Mouse (Mus musculus) megakaryocyte progenitor cell, adult 5-6 weeks (primary cell): ENCODE measurements around the gene Rcor2. TPM values are rescaled to one million over a fixed set of nuclear protein-coding genes. Genes with fewer than 3 reads are reported as not detected.

Experiments used
- ATAC-seq: replicated peaks from 2 replicates; pipeline ENCODE4 v1.8.0; 2016; ENCODE audit warnings: mild to moderate bottlenecking, moderate TSS enrichment, inconsistent platforms; ENCODE audit not compliant: poor library complexity
- total RNA-seq, 2 experiments: library from RNA; stranded (forward) in 1 of 2; stranded (reverse) in 1 of 2; fragments of 157-497, 149-512 nt in 1 of 2; fragments of 200-1000 nt in 1 of 2; gene quantifications; 2 replicates each; pipeline versions ENCODE4 v1.2.3 to v1.2.4; 2015 to 2017

The Rcor2 gene
- total RNA-seq, 2 experiments from 2014 or later = 0.99 to 1.2 TPM

DNA sequence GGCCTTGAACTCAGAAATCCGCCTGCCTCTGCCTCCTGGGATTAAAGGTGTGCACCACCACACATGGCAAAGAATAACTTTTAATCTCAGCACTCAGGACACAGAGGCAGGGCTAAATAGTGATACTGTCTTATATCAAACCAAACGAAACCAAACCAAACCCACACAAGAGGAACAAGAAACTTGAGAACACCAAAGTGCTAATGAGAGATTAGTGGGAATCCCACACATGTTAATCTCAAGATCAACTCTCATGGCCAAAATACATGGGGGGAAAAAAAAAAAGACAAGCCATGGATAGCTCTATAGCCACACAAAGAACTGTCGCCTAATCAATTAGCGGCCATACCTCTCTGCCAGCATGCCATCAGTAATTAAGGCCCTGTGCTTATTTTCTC lies 48.5 kb downstream of the Rcor2 start:
- ATAC-seq = peak; percentile 40

DNA sequence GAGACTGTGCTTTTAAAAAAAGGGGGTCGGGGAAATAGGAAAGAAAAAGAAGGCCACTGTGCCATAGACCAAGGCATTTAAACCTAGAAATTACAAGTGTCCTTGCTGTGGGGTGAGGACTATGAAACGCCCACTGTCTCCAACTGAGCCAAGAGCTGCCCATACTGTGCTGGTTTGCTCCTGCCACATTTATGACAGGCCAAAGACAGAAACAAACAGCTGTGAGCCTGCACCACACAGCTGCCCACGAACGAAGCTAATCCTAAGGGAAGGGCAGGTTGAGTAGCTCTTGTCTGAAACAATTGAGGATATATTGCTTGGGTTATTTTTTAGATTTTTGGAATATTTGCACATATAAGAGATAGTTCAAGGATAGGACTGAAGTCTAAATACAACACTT lies 49.7 kb downstream of the Rcor2 start:
- no peak for ATAC-seq

DNA sequence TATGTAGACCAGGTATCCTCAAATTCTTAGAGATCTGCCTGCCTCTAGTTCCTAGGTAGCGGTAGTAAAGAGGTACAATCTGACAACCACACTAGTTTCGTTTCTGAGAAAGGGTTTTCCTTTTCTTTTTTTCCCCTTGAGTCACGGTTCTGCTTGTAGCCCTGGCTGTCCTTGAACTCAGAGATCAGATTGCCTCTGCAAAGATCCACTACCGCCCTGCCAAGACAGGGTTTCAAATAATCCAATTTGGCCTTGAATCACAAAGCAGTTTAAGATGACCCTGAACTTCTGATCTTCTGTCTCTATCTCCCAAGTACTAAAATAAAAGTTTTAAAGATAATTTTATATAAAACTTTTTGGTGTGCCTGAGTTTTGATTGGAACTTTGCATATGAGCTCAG lies 50.6 kb downstream of the Rcor2 start:
- ATAC-seq = no peak

DNA sequence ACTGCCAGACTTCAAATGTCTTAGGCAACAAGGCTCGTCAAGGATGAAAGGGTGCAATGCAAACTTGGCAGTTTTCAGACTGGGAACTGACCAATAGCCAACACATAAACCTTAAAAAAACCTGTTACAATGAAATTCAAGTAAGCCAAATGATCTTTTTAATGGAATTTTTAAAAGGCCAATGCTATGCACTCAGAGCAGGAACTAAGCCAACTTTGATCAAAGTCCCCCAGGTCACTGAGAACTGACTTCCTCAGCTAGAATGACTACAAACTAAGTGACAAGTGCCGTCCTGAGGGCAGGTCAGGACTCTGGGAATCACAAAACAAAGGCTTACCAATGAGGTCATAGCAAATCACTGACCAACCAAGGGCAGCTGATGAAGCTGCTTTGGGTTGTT lies 53.1 kb downstream of the Rcor2 start:
- ATAC-seq = no peak

DNA sequence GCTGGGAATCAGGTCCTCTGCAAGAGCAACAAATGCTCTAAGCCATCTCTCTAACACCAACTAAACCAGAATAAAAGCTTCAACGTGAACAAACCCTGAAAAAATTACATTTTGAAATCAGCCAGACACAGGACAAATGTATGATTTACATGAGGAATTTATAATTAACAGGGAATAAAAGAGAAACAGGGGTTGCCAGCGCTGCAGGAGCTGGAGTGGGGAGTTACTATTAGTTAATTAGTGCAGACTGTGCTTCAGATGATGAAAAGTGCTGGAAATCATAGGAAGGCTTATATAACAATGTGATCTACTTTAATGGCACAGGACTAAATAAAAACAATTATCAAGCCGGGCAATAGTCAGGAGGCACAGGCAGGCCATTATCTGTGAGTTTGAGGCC lies 54.3 kb downstream of the Rcor2 start:
- ATAC-seq = no peak

Other genes starting within 250 kb of the Rcor2 start
- gene Fermt3, start 247.9 kb upstream of the Rcor2 start, total RNA-seq (2015) = 63.8 and 78.7 TPM in 2 replicates
- gene Fermt3, start 247.9 kb upstream of the Rcor2 start, total RNA-seq (2017) = 216 and 225 TPM in 2 replicates
- 197 and 204 TPM in 2 replicates for gene Stip1, start 227.4 kb upstream of the Rcor2 start, total RNA-seq (2015)
- 244 and 250 TPM in 2 replicates for gene Stip1, start 227.4 kb upstream of the Rcor2 start, total RNA-seq (2017)
- 12.7 and 17.6 TPM in 2 replicates for gene Macrod1, start 210.5 kb upstream of the Rcor2 start, total RNA-seq (2015)
- gene Macrod1, start 210.5 kb upstream of the Rcor2 start, total RNA-seq (2017) = 0.68 and 3.7 TPM in 2 replicates
- gene Flrt1, start 161.6 kb upstream of the Rcor2 start, total RNA-seq (2015) = not detected in 2 replicates
- not detected in 2 replicates for gene Flrt1, start 161.6 kb upstream of the Rcor2 start, total RNA-seq (2017)
- 33.1 and 34.0 TPM in 2 replicates for gene Otub1, start 61.0 kb upstream of the Rcor2 start, total RNA-seq (2015)
- gene Otub1, start 61.0 kb upstream of the Rcor2 start, total RNA-seq (2017) = 60.8 and 69.5 TPM in 2 replicates
- gene Cox8a, start 49.7 kb upstream of the Rcor2 start, total RNA-seq (2015) = 599 and 622 TPM in 2 replicates
- gene Cox8a, start 49.7 kb upstream of the Rcor2 start, total RNA-seq (2017) = 549 and 714 TPM in 2 replicates
- 49.8 and 57.5 TPM in 2 replicates for gene Naa40, start 26.1 kb upstream of the Rcor2 start, total RNA-seq (2015)
- gene Naa40, start 26.1 kb upstream of the Rcor2 start, total RNA-seq (2017) = 47.1 and 51.8 TPM in 2 replicates
- 63.8 and 70.0 TPM in 2 replicates for gene Mark2, start 74.5 kb downstream of the Rcor2 start, total RNA-seq (2015)
- gene Mark2, start 74.5 kb downstream of the Rcor2 start, total RNA-seq (2017) = 23.3 and 24.8 TPM in 2 replicates
- gene Spindoc, start 115.7 kb downstream of the Rcor2 start, total RNA-seq (2015) = 7.6 and 8.1 TPM in 2 replicates
- 2.6 and 3.6 TPM in 2 replicates for gene Spindoc, start 115.7 kb downstream of the Rcor2 start, total RNA-seq (2017)
- gene 2700081O15Rik, start 150.3 kb downstream of the Rcor2 start, total RNA-seq (2015) = 1.5 and 2.3 TPM in 2 replicates
- 1.4 and 3.2 TPM in 2 replicates for gene 2700081O15Rik, start 150.3 kb downstream of the Rcor2 start, total RNA-seq (2017)
- 281 and 296 TPM in 2 replicates for gene Rtn3, start 216.0 kb downstream of the Rcor2 start, total RNA-seq (2015)
- 85.5 and 97.7 TPM in 2 replicates for gene Rtn3, start 216.0 kb downstream of the Rcor2 start, total RNA-seq (2017)
- 45.3 and 45.7 TPM in 2 replicates for gene Atl3, start 226.7 kb downstream of the Rcor2 start, total RNA-seq (2015)
- 51.2 and 59.5 TPM in 2 replicates for gene Atl3, start 226.7 kb downstream of the Rcor2 start, total RNA-seq (2017)